Mouse (Mus musculus) splenic B cell, adult 2 months (primary cell): ENCODE measurements around the gene Bicc1.

Experiments used
- DNase-seq: peaks from one replicate; pipeline ENCODE4 v3.0.0-alpha.2; 2011; ENCODE audit warnings: low read depth, low spot score
- H3K27me3 ChIP-seq: 2 replicates; pipeline ENCODE4 v1.6.1; 2012; ENCODE audit warnings: mild to moderate bottlenecking, low read length, moderate library complexity, mixed read lengths; ENCODE audit not compliant: control insufficient read depth, poor library complexity, insufficient read depth, severe bottlenecking
- H3K36me3 ChIP-seq: 2 replicates; pipeline ENCODE4 v1.6.1; 2012; ENCODE audit warnings: mild to moderate bottlenecking, low read length, moderate library complexity, mixed read lengths; ENCODE audit not compliant: control insufficient read depth, poor library complexity, insufficient read depth, severe bottlenecking

The Bicc1 gene

DNA sequence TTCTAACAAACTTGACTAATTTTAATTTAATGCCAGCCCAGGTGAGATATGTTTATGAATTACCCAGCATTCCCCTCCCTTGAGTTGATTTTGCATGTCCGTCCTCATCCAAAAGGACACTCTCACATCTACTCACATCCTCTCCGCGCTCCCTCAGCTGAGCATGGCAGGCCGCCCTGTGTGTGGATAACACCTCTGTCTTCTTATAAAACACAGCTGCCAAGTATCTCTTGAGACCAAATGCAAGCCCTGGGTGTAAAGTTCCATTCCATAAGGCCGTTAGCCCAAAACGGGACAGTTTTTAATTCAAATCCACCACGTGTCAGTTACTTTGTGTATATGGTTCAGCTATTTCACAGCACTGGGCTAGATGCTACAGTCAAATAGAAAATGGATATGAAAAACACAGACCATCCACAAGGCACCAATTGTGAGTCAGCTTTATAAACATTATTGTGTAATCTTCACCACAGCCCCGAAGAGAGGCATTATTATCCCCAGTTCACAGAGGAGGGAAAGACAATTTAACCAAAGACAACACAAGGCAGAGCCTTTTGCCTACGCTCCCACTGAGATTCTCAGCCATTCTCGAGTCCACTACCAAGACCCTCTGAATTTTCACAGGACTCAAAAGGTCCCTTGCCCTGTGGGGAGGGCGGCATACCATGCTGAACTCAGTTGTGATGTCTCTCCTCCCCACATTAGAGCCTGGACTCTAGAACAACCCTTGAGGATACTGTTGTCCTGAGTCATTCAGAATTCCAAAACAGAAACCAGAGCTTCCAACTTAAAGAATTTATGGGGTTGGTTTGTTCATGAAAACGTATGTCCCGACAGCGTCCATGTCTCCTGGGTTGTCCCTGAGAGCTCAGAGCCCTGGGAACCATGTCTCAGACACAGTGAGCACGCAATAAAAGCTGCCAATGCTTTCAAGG lies 12.6 kb downstream of the Bicc1 start:
- DNase-seq, result no peak
- Histone ChIP-seq H3K27me3 (no peaks in the 10 kb centered on the region), H3K36me3 (no peaks in the 10 kb centered on the region)

- no peaks in the 10 kb centered on the region for H3K27me3 ChIP-seq
- no peaks in the 10 kb centered on the region for H3K36me3 ChIP-seq
- DNase-seq, result no peak
Observed at GRCm38 (mm10) chr10:71145801-71146200, 13.7 kb downstream of the Bicc1 start.

DNA sequence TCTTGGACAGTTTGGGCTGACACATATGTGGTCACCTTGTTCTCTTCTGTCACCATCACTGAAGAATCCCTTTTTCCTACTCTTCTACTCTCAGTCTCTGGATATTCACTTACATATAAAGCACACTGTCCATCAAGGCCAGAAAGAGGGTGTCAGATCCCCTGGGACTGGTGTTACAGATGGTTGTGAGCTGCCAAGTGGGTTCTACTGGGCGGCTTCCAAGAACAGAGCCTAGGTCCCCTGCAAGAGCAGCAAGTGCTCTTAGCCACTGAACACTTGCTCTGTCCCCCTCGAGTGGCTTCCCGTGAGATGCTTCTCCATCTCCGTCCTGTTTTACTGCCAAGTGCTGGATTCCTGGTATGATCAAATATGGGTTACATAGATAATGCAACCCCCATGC lies 15.3 kb downstream of the Bicc1 start:
- no peaks in the 10 kb centered on the region for H3K36me3 ChIP-seq
- DNase-seq, result no peak
- H3K27me3 ChIP-seq, result no peaks in the 10 kb centered on the region

DNA sequence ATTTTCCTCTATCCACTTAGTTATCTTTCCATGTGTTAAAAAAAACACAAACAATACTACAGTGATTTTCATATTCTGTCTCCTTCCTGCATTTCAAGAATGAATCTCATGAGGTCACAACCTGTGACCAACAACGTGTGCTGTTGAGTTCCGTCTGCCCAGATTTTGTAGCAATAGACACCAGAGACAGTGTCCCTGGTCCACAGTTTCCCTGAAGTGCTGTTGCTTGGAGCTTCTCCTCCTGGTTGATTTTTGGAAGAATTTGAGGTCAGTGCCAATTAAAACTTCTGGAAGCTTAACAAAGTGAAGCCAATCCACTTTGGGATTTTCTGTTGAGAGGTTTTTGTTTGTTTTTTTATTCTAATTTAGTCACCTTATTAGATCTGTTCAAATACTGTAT lies 16.9 kb downstream of the Bicc1 start:
- H3K36me3 ChIP-seq, result no peaks in the 10 kb centered on the region
- no peak for DNase-seq
- no peaks in the 10 kb centered on the region for H3K27me3 ChIP-seq

DNA sequence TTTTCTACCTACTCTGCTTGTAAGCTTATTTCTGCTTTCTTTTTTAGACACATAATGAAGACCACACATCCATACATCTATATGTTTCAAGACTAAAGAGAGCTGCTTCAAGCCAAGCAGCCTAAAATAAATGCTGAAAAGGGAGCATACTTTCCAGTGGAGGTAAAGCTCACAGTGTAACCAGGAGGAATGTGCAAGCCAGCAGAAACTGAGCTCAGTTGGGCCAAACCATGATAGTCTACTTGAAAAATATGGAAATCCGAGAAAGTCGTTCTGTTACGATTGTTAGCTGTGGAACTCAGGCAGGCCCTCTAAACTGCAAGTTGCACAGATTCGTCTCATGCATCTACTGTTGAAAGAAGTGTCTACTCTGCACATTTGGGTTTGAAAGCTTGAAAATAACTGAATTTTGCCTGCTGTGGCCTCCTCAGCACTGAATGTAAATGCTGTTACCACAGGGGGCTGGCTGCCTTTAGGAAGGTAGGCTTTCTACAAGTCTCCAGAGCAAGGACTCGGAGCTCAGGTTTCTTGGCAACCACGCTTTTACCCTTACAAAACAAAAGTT lies 19.1 kb downstream of the Bicc1 start:
- no peaks in the 10 kb centered on the region for H3K27me3 ChIP-seq
- DNase-seq, result no peak
- no peaks in the 10 kb centered on the region for H3K36me3 ChIP-seq

GRCm38 (mm10) chr10:71138852-71139197 lies 20.7 kb downstream of the Bicc1 start:
- no peaks in the 10 kb centered on the region for H3K36me3 ChIP-seq
- H3K27me3 ChIP-seq, result no peaks in the 10 kb centered on the region
- DNase-seq, result no peak

- Histone ChIP-seq H3K36me3 (no peaks in the 10 kb centered on the region), H3K27me3 (no peaks in the 10 kb centered on the region)
- no peak for DNase-seq
Observed at GRCm38 (mm10) chr10:71138132-71138851, 21.2 kb downstream of the Bicc1 start.

DNA sequence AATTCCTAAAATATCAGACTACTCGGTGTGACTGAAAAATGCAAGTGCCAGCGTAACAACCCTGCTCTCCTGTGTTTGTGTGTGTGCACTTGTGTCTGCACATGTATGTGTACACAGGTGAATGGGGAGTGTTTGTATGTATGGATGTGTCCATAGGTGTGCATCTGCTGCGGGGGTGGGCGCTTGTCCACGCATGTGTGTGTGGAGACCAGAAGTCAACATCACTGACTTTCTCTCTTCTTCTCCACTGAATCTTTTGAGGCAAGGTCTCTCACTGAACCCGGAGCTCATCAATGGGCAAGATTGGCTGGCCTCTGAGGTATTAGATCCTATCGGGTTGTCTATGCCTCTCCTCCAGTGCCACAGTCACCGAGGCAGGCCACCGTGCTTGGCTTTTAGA lies 21.9 kb downstream of the Bicc1 start:
- Histone ChIP-seq H3K27me3 (no peaks in the 10 kb centered on the region), H3K36me3 (no peaks in the 10 kb centered on the region)
- no peak for DNase-seq

GRCm38 (mm10) chr10:71131333-71131732 lies 28.2 kb downstream of the Bicc1 start:
- Histone ChIP-seq H3K36me3 (no peaks in the 10 kb centered on the region), H3K27me3 (no peaks in the 10 kb centered on the region)
- no peak for DNase-seq

GRCm38 (mm10) chr10:71130261-71130660 lies 29.2 kb downstream of the Bicc1 start:
- Histone ChIP-seq H3K27me3 (no peaks in the 10 kb centered on the region), H3K36me3 (no peaks in the 10 kb centered on the region)
- DNase-seq, result no peak

DNA sequence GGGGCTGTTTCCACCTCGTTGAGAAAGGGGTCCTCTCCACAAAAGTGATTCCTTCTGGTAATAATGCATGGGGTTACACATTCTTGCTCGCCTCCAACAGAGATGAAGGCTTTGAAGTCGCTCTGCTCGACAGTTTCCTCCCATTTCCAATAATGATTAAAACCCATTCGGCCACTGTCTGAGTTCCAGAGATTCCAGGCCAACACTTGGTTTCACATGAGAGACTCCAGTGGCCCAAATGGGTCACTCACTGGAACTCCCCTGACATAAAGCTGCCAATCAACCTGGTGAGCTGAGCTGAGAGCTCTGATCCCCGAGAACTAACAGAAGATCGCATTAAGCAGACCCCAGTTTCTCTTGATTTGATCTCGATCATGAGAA lies 31.6 kb downstream of the Bicc1 start:
- H3K27me3 ChIP-seq, result no peaks in the 10 kb centered on the region
- DNase-seq, result no peak
- H3K36me3 ChIP-seq, result no peaks in the 10 kb centered on the region

DNA sequence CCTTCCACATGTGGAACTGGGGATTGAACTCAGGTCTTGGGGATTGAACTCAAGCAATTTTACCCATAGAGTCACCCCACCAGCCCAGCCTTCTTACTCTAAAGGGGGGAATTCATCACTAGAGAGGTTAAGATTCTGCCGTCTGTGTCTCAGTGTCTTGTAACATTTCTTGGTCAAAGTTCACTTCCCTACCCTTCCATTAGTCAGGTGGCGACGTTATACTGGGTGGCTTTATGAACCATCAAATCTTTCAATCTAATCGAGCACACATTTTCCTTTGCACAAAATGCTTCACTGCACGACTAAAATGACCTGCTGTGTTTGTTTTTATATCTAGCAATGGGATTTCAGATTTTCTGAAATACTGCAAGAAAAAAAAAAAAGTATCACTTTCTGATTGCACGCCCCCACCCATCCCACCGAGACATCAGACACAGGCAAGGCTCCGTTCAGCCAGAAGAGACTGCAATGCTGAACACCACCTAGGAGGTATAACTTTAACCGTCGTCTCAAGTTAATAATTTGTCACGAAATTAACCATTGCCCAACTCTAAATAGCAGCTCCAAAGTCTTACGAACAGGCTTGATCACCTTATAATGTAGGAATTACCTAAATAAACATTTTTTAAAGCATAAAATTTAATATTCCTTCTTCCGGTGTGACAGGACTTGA lies 32.1 kb downstream of the Bicc1 start:
- no peaks in the 10 kb centered on the region for H3K27me3 ChIP-seq
- H3K36me3 ChIP-seq, result no peaks in the 10 kb centered on the region
- no peak for DNase-seq

DNA sequence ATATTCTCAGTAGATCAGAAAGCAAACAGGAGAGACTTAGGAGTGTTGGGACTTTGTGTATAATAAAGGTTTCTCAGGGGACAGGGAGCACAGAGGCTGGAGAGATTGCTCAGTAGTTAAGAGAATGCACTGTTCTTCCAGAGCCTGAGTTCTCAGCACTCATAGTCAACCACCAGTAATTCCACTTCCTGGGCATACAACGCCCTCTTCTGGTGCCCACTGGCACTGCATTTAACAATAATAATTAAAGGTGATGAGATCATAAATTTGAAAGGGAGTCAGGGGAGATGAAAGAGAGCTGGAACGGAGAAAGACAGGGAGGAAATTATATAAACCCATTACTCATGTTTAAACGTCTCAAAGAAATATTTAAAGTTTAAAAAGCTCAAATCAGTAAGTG lies 35.5 kb downstream of the Bicc1 start:
- DNase-seq, result no peak
- H3K36me3 ChIP-seq, result no peaks in the 10 kb centered on the region
- H3K27me3 ChIP-seq, result no peaks in the 10 kb centered on the region

GRCm38 (mm10) chr10:71123395-71123794 lies 36.1 kb downstream of the Bicc1 start:
- DNase-seq, result no peak
- no peaks in the 10 kb centered on the region for H3K27me3 ChIP-seq
- no peaks in the 10 kb centered on the region for H3K36me3 ChIP-seq

DNA sequence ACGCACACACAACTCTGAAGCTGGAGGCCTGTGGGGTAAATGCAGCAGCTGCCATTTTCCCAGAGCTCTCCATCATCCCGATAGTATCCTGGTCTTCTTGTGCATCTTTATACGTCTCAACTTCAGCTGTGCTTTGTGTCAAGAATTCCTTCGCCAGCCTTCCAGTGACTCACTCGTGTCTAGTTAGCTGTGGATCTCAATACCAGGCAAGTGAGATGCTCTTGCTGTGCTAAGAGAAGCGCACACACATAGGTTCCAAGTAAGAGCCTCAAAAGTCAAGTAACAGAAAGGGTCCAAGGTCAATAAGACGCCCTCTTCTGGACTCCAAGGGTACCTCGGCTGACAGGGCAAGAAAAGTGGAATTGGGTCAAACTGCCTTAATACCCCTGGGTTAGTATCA lies 37.0 kb downstream of the Bicc1 start:
- Histone ChIP-seq H3K36me3 (no peaks in the 10 kb centered on the region), H3K27me3 (no peaks in the 10 kb centered on the region)
- DNase-seq, result no peak
